Mouse (Mus musculus) small intestine, adult 2 months (tissue): ENCODE measurements around the gene Ak1. TPM values are rescaled to one million over a fixed set of nuclear protein-coding genes. Genes with fewer than 3 reads are reported as not detected.

Experiments
- H3K27ac ChIP-seq: fragments of 200-500 bp; 2 replicates; pipeline ENCODE4 v1.5.1; 2012; ENCODE audit warnings: low read depth, low read length, control low read depth, inconsistent platforms; ENCODE audit not compliant: insufficient read depth
- H3K27me3 ChIP-seq: fragments of 200-500 bp; 2 replicates; pipeline ENCODE4 v1.6.1; 2012; ENCODE audit warnings: mild to moderate bottlenecking, moderate library complexity, low read length, inconsistent platforms; ENCODE audit not compliant: control insufficient read depth, insufficient read depth
- H3K36me3 ChIP-seq: fragments of 200-500 bp; 2 replicates; pipeline ENCODE4 v1.6.1; 2012; ENCODE audit warnings: mild to moderate bottlenecking, low read length, control low read depth, inconsistent platforms; ENCODE audit not compliant: control insufficient read depth, insufficient read depth
- H3K4me1 ChIP-seq: fragments of 200-500 bp; 2 replicates; pipeline ENCODE4 v1.6.1; 2012; ENCODE audit warnings: low read length, inconsistent platforms, mixed read lengths; ENCODE audit not compliant: control insufficient read depth, insufficient read depth, insufficient read length
- H3K4me3 ChIP-seq: fragments of 200-500 bp; 2 replicates; pipeline ENCODE4 v1.5.1; 2012; ENCODE audit warnings: low read depth, mild to moderate bottlenecking, control low read depth, inconsistent platforms, low read length, moderate library complexity
- CTCF ChIP-seq: fragments of 200-500 bp; IDR thresholded peaks from 2 replicates; pipeline ENCODE4 v1.5.1; 2012; ENCODE audit warnings: low read depth, mild to moderate bottlenecking, control low read depth, inconsistent platforms, low read length, moderate library complexity, mixed read lengths; ENCODE audit not compliant: insufficient replicate concordance, insufficient read length; ENCODE audit errors: extremely low read depth
- POLR2A ChIP-seq: fragments of 200-500 bp; IDR thresholded peaks from 2 replicates; pipeline ENCODE4 v1.6.1; 2012; ENCODE audit warnings: low read depth, mild to moderate bottlenecking, control low read depth, inconsistent platforms, low read length, moderate library complexity
- WGBS: fragments of 180-500 bp; shearing (Covaris S2); methylation state at CpG from one replicate; pipeline ENCODE4 v1.1.7; 2018; 5-methylcytosine and 5-hydroxymethylcytosine counted together
- polyA plus RNA-seq: library from polyadenylated mRNA; depleted of rRNA; stranded (reverse); fragments of >200 nt; gene quantifications from 2 replicates; pipeline ENCODE4 v1.2.3, GENCODE M21; 2012

Ak1 gene
- polyA plus RNA-seq, 1 experiment = 3.4 TPM

GRCm38 (mm10) chr2:32620682-32621516, 659 bp upstream of the Ak1 start:
- H3K36me3 ChIP-seq = no peaks in the 10 kb centered on the region
- no peak overlapping the region for H3K4me3 ChIP-seq
- H3K4me1 ChIP-seq = peaks cover 7% of the 10 kb centered on the region
- no peaks in the 10 kb centered on the region for H3K27me3 ChIP-seq
- H3K27ac ChIP-seq = peak overlapping the region; percentile 32; the same call in 1 of the 2 replicates
- TF ChIP-seq POLR2A (no peak), CTCF (no peak)
- WGBS = 38% methylated on average over 4 of the region's 4 CpGs

GRCm38 (mm10) chr2:32624111-32624748, 2.7 kb downstream of the Ak1 start:
- WGBS = 85% methylated on average over 5 of the region's 5 CpGs
- TF ChIP-seq CTCF = no peak
- TF ChIP-seq POLR2A = no peak
- H3K27ac ChIP-seq = no peak overlapping the region
- no peak overlapping the region for H3K4me3 ChIP-seq
- H3K36me3 ChIP-seq = no peaks in the 10 kb centered on the region
- H3K27me3 ChIP-seq = no peaks in the 10 kb centered on the region
- peaks cover 7% of the 10 kb centered on the region for H3K4me1 ChIP-seq

DNA sequence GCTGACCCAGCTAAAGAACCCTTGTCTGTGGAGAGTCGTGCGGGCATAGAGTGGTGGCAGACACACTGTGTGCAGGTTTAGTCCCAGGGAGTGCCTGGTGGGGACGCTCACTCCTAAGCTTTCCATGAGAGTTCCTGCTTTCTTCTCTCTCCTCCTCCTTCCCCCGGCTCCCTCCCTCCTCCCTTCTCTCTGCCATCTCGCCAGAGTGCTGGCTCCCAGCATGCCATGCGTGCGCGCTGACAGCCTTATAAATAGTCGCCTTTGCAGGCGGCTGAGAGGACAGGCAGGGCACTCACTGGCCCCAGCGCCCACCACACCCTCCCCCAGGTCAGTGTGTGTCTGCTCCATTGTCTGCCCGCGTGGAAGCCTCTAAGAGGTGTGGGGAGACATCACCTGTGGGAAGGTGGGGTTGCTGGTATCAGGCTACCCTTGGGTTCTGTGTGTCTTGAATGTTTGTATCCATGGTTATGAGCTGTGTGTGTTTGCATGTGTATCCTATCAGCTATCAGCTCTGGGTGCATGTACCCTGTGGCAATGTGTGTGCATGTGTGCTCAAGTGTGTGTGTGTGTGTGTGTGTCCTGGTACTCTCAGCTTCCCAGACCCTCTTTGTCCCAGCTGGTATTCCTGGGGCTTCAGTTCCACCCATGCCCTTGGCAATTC, 3.8 kb downstream of the Ak1 start:
- Histone ChIP-seq H3K27me3 (no peaks in the 10 kb centered on the region), H3K27ac (peak overlapping the region; percentile 20; the same call in 1 of the 2 replicates), H3K36me3 (no peaks in the 10 kb centered on the region), H3K4me1 (peaks cover 7% of the 10 kb centered on the region), H3K4me3 (peak overlapping the region; percentile 45)
- TF ChIP-seq CTCF (no peak), POLR2A (no peak)
- 11% methylated on average over 13 of the region's 13 CpGs for WGBS

DNA sequence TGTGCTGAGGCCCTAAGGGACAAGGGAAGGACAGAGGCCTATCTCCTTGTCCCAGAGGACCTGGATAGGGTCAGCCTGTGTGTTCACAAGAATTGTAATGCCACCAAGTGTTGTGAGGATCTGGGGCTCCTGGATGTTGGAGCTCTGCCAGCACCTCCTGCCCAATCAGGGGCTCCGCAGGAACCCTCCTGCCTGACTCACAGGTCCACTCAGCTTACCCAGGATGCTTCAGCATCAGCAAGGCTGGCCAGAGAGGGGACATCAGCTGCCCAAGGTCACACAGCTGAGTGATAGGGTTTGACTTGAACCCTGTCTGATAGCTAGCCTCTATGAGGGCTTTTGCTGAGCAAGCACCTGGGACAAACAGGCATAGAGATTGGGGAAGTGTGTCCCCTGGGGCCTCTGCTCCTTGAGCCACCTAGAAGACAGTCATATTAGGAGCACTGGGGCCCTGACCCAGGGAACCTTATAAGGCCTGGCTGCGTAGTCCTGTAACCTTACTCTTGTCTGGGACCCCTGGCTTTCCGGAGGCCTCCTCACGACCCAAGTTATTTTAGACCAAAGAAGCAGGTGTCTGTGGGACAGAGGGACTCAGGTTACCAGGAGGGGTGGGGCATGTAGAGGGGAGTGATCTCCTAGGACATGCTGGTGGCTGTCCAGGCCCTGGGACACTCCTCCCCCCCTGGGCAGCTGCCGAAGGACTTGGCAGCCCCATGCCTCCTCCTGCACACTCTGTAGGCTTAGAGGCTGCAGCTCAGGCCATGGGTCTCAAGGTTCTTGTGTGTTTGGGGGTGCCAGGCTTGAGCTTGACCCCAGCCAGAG, 4.5 kb downstream of the Ak1 start:
- Histone ChIP-seq H3K27ac (peak overlapping the region; percentile 20; the same call in 1 of the 2 replicates), H3K36me3 (no peaks in the 10 kb centered on the region), H3K4me1 (peaks cover 4% of the 10 kb centered on the region), H3K27me3 (no peaks in the 10 kb centered on the region), H3K4me3 (0 out of 2 replicates have a peak overlapping the region, but pooled peaks have one; percentile 45)
- TF ChIP-seq CTCF (no peak), POLR2A (no peak)
- 55% methylated on average over 5 of the region's 5 CpGs for WGBS

- Histone ChIP-seq H3K4me1 (peaks cover 4% of the 10 kb centered on the region; the same call in 1 of the 2 replicates), H3K27me3 (no peaks in the 10 kb centered on the region), H3K27ac (no peak overlapping the region), H3K4me3 (no peak overlapping the region), H3K36me3 (no peaks in the 10 kb centered on the region)
- 62% methylated on average over 20 of the region's 20 CpGs for WGBS
- no peak for TF ChIP-seq POLR2A
- TF ChIP-seq CTCF = no peak
Observed at GRCm38 (mm10) chr2:32627266-32628043, 5.9 kb downstream of the Ak1 start.

DNA sequence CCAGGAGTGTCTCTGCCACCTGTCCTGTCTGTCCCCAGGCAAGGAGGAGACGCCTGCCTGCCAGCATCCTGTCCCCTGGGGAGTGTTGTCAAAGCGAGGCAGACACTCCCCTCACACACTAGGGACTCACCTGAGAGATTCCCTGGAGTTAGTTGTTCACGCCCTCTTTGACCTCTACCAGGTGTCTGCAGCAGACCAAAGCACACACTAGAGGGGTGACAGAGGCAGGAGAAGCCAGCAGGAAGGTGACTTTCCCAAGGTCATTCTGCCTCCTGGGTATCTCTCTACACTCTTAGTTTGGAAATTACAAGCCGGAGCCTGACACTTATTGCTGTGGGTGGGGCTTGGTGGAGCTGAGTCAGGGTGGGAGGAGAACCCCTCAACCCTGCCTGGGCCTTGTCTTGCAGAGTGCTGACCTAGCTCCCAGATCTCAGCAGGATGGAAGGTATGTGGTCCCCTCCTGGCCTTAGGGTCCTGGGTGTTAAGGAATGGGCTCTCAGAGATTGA, 6.5 kb downstream of the Ak1 start:
- no peak overlapping the region for H3K4me3 ChIP-seq
- H3K27ac ChIP-seq = no peak overlapping the region
- H3K27me3 ChIP-seq = no peaks in the 10 kb centered on the region
- peaks cover 4% of the 10 kb centered on the region; the same call in 1 of the 2 replicates for H3K4me1 ChIP-seq
- no peaks in the 10 kb centered on the region for H3K36me3 ChIP-seq
- peak; percentile 18; the same call in 1 of the 2 replicates for TF ChIP-seq POLR2A
- TF ChIP-seq CTCF = no peak
- 40% methylated on average over 4 of the region's 4 CpGs for WGBS
